Mouse (Mus musculus): ENCODE data around the gene Tas2r135.
A peak's percentile ranks its signal among the peaks of the same experiment; 100 is the strongest.

The Tas2r135 gene

DNA sequence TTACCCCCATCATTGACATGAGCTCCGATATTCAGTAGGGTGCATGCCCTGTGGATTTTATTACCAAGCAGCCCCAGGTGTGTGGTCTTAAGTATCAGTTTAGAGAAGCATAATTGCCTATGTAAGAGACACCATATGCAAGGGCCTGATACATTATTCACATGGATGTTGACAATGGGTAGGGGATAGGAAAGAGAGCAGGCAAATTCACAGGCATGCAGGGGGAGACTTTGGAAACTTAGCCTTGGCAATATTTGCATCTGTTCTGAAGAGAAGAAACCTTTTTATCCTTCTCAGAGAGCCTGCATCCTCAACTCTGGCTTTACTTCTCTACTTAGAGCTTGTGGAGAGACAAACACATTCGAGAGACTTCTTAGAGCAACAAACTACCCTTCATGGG lies at the start of gene Tas2r135:
Tas2r135 (plus strand) TSS at position 301 of the 400 bp plus-strand sequence.
- no peak for DNase-seq

DNA sequence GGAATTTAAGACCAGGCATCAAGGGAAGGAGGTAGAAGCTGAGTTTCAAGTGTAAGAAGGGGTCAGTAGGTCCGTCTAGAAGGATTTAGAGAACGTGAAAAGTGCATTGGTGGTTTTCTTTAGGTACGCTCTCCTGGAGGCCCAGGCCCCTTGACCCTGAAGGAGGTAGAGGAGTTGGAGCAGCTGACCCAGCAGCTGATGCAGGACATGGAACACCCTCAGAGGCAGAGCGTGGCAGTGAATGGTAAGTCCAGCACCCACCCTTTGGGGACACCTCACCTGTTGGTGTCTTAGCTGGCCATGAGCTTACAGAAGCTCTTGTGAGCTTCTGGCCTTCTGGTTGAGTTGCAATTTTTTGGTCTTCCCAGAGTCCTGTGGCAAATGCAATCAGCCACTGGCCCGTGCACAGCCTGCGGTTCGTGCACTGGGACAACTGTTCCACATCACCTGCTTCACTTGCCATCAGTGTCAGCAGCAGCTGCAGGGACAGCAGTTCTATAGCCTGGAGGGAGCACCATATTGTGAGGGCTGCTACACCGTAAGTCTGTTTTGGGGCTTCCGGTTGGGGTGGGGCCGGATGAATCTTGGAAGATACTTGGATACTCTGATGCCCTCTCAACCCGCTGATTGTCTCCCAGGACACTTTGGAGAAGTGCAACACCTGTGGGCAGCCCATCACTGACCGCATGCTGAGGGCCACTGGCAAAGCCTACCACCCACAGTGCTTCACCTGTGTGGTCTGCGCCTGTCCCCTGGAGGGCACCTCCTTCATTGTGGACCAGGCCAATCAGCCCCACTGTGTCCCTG lies 49.2 kb upstream of the Tas2r135 start:
- DNase-seq = no peak

DNA sequence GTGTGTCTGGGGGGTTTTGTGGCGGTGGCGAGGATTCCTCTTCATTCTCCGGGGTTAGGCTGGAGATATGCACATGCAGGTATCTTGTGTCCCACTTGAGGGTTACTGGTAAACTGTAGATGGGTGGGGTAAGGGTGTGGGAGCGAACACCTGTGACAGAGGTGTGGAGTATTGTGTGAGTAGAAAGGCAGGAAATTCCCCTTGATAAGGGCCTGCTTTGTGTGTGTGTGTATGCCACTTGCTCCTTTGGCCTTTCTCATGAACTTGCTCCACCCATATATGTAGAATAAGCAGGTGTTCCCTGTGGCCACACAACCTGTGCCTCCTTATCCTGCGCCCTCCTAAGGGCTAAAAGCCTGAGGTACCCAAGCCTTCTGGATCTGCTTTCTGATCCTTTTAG lies 48.3 kb upstream of the Tas2r135 start:
- DNase-seq = no peak

DNA sequence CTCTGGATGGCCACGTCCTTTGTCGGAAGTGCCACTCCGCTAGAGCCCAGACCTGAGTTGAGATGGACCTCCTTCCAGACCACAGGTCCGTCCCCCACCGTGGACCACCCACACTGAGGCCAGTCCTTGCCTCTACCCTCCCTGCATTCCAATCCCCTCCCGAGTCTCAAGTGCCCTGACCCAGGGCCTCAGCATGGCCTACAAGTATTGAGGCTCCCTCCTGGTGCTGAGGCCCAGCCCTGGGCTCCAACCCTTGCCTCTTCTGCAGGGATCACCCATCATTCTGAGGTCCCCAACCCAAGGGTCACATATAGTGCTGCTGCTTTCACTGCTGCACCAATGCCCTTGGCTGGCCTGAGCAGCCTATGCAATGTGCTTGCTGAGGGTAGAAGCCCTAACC lies 47.3 kb upstream of the Tas2r135 start:
- DNase-seq = no peak

DNA sequence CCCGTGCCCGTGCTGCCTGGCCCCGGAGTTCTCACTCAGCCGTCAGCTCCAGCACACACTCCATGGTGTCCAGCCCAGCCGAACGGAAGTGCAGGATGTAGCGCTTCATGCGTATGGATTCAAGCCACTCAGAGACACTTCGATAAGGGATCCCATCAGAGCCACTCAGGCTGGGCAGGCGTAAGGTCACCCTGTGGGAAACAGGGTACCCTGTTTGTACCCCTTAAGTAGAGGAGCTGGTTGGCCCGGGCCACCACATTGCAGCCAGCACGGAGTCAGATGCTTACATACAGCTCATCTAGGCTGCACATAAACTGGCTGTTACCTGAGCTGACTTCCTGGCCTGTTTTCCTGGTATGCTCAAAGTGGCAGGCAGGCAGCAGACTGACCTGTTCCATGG lies 46.3 kb upstream of the Tas2r135 start:
- no peak for DNase-seq

DNA sequence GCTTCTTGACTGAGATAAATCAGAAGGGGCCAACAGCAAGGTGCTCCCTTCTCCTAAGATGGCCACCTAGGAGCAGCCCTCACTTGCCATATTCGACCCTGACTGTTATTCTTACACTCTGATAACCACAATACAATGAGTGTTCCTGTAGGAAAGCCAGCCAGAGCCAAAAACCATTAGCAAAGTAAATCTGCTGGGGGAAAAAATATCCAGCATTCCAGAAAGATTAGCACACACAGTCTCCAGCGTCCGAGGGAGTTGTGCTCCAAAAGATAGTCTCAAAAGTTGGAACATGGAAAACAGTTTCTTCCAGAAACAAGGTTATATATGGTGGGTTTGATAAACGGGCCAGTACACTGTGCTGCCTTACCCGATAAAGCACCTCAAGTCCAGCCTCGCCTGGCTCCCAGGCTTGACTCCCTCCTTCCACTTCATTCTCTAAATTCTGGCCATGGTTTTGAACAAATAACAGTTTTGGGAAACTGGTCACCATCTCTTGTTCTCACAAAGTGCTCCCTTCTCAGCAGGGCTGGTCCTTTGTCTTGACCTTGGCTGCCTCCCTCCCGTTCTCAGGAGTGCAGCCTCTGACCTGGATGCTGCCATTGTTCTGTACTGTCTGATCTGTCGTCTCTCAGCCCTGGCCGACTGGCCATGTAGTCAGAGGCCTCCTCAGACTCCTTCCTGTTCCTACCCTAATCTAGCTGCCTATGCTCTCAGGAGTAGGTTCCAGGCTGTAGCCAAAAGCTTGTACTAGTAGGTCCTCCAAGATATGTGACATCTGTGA lies 45.7 kb upstream of the Tas2r135 start:
- DNase-seq = no peak

DNA sequence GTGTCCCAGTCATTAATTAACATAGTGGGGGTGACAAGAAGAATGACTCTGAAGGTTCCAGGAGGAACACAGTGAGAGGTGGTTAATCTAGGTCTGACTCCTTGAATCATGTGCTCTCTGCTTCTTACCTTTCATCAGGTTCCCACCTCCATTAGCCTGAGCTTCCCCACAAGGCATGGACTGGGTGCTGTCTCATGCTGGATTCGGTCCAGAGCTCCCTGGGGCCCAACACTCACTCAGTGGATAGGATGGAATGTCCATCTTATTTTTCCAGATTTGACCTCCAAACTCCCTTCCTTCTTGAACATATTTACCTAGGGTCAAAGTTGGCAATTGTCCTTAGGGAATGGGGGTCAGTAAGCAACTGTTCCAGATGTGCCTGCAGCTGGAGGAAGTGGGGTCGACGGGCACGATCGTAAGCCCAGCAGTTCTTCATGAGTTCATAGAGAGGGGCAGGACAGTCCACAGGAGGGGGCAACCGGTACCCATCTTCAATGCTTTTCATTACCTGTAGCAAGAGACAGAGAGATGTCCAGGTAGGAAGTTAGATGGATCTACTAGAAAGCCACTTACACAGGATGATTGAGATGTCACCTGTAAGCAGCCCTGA lies 44.9 kb upstream of the Tas2r135 start:
- no peak for DNase-seq

DNA sequence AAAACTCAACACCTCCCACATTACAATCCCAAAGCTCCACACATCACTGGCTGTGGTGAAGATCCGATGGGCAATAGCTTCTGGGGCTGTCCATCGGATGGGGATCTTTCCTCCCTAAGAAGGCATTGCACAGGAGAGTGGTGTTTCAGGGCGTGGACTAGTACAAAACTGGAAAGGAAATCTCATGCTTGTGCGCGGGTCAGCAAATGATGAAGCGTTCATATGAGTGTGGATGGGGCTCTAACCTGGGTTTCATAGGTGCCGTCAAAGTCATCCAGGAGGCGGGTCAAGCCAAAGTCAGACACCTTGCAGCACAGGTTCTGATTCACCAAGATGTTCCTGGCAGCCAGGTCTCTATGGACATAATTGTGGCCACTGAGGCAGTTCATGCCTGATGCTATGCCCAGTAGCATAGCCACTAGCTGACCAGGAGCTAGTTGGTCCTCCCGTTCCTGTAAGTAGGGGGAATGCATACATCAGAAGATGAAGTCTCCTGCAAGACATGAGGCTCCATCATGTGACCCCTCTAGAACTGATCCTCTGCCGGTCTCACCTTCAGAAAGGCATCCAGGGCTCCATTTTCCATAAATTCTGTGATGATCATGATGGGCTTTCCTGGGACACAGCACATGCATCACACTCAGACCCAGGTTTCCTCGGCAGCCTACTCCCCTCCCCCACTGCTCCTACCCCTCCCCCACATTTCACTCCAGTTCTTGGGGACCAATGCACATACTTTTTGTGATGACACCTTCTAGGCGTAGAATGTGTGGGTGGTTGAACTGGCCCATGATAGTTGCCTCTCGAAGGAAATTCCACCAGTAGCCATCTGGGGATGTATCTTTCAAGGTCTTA lies 44.0 kb upstream of the Tas2r135 start:
- DNase-seq = no peak

DNA sequence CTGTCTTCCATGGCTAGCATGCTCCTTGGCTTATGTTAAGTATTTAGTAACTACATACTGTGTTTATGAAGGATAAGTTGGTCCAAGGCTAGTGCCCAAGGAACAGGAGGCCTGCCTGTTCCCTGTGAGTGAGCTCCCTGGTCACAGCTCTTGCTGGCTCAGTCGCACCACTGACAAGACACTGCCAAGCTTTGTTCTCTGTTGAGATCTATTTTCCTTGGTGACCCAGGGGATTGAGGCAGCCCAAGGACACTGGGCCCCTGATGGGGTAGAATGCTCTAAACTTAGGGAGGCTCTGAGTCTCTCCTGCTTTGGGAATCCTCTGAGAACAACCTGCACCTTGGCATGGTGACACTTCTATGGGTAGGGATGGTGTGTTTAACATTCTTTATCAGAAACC lies 43.2 kb upstream of the Tas2r135 start:
- no peak for DNase-seq

DNA sequence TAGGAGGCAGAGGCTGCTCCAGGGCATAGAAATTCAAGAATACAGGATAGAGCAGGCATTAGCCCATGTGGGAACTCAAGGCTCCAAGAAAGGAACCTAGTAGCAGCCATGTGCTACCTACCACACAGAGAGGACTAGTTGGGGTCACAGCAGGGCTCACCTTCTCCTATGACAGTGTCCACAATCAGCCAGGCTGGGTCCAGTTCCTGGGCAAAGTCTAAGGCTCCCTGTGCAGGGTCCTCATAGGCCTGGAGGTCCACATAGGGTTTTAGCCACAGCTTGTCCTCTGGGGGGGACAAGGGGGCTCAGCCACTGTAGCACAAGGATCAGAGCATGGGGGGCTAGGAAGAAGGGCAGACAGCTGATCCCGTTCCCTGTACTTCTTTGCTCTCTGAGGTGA lies 42.7 kb upstream of the Tas2r135 start:
- DNase-seq = no peak

DNA sequence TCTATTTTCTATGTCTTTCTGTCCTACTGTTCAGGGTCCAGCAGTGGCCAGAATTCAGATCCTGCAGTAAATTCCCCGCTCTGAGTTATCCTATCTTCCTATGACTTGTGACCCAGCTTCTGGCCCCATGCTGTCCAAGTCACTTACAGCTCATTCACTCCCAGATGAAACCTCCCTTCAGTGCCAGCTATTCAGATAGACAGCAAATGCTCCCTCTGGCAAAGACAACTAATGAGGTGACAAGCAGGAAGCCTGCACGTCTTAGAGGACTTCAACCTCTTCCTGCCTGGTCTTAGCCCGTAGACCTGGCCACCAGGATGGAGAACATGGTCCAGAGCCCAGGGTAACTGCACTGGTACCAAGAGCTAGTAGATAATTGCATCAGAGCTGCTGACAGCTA lies 42.3 kb upstream of the Tas2r135 start:
- no peak for DNase-seq

DNA sequence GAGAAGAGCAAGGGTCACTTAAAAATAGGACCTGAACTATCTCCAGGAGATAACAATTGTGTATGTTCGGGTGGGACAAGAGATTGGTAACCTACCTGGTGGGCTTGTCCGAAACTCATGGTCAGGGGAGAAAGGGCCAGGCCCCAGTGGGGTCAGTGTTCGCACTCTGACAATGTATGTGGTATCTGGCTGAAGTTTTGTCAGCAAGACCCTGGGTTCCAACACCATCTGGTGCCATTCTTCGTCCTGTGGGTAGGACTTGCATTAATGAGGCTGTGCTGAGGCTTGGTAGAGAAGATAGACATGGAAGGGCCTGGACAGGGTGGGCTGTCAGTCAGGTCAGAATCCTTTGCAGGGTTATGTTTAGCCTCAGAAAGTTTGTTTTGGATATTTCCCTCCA lies 41.2 kb upstream of the Tas2r135 start:
- DNase-seq = no peak

DNA sequence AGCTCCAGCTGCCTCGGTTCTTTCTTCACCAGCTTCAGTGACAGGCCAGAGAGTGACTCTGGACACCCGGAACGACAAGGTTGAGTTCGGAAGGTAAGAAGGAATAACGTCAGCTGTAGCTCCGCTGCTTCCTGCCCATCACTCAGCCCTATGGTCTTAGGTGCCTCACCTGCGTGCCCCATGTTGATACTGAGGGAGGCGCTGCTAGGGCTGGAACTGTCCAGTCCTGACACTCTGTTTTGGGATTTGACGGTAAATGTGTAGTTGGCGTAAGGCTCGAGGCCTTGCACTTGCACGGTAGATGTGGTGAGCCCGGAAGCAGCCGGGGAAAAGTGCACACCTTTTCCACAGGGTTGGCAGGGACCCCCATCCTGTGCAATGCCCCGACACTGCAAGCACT lies 40.6 kb upstream of the Tas2r135 start:
- DNase-seq = no peak

DNA sequence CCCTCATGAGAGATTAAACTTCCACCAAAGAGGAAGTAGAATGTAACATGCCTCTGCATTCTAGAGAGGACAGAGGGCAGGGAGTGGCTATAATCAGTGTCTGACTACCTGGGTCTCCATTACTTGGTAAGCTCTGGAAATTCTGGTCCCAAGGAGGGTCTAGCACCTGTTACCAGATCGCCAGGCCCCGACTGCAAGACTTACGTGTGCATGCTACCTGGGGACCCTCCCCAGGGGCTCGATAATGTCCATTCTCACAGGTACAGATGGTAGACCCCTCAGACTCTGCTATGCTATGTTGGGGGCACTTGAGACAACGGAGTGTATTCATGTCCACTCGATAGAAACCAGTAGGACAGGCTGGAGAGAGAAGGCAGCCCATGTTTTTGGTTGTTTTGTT lies 40.0 kb upstream of the Tas2r135 start:
- no peak for DNase-seq

DNA sequence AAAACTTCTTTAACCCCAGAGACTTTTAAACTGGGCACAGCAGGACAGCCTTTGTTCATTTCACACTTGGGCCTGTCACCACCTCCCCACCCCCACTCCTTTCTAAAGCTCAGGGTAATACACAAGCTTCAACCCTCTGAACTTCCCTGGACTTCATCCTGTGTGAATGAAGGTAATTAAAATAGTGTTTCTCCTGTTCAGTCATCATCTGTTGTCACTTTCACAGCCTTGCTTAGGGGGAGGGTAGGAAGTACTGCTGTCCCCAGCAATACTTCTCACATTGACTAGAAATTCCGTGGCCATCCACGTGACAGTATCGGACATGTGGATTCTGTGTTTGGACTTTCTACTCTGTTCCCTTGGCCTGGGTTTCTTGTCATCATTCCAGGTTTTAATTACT lies 35.4 kb upstream of the Tas2r135 start:
- no peak for DNase-seq

DNA sequence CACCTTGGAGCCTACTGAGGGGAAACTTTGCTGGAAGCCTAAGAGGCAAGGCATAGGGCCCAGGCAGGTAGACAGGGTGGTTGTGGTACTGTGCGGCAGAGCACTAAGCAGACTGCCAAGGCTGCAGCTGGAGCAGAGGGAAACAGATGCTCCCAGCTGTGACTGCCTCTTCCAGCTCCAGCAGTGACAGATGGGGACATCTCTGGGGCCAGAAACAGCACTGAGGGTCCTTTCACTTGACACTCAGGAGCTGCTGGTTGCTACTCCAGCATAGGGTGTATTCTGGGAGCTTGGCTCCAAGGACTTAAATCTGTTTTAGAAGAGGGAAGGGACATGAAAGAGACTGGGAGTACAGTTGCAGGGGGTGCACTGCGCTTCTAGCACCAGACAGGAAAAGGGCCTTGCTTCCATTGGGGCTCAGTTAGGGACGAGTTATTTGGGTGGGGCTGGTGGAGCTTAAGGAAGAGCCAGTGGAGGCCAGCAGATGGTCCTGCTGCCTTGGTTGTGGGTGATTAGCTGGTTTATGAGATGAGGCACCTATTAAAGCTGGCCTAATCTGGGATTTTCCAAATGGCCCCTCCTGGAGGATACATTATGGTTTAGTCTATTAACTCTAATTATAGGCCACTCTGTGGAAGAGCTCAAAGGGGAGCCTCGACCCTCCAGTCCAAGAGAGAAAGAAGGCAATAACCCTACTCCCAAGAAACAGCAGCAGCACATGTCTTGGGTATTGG lies 34.4 kb upstream of the Tas2r135 start:
- peak in 1 of 2 experiments; percentile 38 for DNase-seq

DNA sequence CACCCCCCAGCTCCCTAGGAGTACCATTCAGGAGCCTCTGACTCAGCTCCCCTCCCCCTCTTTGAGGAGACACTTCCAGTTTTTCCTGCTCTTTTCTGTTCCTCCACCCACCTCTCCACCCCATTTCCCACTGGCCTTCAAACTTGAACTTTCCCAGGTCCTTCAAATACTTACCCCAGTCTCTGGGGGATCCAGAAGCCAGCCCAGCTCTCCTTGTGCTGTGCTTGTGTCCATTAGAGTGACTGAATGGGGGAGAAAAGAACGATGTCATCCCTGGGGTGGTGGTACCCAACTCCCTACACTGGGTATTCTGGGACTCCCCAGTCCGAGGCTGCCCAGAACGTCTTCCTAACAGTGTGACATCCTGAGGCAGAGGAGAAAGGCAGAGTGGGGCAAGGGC lies 33.2 kb upstream of the Tas2r135 start:
- no peak for DNase-seq

DNA sequence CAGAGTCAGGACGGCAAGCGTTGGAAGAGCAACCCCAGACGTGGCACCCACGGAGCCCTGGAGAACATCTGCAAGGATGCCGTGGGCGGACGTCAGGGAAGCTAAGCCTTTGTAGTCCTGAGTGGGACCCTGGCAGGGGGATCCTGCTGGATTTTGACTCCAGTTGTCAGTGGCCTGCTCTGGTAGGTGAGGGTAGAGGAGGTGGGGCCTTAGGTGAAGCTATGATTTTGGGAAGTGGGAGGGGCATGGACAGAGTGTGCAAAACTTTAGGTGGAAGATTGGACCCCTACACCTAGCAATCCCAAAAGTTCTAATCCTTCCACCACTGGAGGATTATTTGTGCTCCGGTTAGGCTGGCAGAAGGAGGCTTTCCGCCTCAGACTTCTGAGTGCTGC lies 32.8 kb upstream of the Tas2r135 start:
- DNase-seq = no peak

DNA sequence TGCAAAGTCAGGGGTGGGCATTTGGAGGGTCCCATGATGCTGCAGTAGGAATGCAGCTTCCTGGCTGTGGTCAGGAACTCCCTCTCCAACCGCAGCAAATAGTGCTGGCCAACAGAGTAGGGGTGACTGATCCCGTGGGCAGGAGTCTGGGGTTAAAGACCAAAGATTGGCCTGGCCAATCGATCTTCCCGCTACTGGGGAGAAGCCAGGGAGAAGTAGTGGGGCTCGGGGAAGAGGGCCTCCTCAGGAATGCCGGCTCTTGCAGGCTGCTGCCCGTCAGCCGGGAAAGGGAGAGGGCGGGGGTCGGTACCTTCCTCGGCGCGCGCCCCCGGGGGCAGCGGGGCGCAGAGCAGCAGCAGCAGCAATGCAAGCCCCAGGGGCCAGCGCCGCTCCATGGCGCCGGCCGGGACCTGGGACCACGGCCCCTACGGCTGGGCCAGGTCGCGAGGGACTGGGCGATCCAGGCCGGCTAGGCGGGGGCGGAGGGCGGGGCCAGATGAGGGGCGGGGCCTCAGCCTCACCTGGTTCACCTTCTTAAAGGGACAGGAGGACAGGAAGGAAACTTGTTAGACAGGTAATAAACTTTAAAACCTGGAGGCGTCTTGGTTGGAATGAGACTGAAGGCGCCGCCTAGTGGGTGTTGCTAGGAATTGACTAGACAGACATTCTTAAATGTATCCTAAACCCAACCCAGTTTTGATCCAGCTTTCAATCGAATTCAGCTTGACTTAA lies 32.3 kb upstream of the Tas2r135 start, which contains the start of gene Epha1:
Epha1 (minus strand) TSS at position 453 of the 732 bp plus-strand sequence.
- DNase-seq = peak; percentile 81 to 83

DNA sequence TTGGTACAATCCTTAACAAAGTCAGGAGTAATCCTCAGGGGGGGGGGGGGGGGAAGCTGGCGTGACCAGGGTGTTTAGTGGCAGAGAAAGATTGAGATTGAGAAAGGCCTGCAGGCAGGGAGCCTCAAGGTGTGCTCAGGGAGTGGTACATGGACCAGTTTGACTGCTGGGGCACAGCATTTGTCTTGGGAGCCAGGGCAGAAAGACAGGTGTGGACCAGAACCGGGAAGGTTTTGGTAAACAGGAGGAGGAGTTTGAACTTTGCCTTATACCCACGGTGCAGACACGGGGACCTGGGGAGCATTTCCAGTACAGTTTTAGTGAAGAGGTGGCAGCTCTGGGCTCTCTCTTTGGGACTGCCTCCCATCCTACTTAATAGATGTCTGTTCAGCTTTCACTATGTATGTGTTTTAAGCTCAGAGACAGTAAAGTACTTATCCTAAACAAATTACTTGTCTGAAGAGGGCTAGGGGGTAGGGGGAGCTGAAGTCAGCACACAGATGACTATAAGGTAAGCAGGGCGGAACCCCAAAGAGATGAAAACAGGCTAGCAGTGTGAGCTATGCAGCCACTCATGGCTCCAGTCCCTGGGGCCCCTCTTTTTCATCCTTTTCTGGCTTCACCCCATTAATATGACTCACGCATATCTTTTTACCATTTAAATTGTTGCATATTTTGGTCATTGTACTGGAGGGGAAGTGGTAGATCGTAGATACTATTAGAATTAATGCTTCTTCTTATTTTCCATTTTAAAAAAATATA lies 31.4 kb upstream of the Tas2r135 start:
- no peak for DNase-seq

DNA sequence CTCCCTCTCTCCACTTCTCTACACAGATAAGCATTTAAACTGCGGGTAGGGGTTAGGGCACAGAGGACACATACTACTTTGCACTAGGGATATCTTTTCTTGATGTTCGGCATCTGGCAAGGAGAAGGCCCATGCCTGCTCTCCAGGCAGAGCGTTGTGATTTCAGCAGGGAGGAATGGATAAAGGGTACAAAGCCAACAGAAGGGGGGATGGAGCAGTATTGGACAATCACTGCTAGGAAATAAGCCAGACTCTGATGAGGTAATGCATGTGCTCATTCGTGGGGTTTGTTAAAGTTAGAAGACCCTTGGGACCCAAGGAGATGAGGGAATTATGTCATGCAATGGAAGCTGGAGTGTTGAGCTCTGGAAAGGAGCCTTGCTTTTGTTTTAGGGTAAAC lies 30.5 kb upstream of the Tas2r135 start:
- no peak for DNase-seq

Data from kidney, postnatal 4 days (tissue).